Mouse (Mus musculus) Patski (cell line): ENCODE measurements at regions not wholly inside any gene's neighbourhood (a gene's known extent, or its start where the extent isn't known, plus 50 kb on each side); places are given as distances from the start of the nearest gene placed in this dataset.

ENCODE experiments used
- ATAC-seq: fragments of 100-300 bp; one replicate; pipeline ENCODE4 v1.8.0; 2021
- CTCF ChIA-PET: fragments of 350-600 bp; sonication (Branson Sonifier 250); formaldehyde crosslinking; loops from one replicate; lab custom pipeline; 2022; ENCODE audit warnings: inconsistent platforms; lab: Charles Lee
- POLR2A ChIA-PET: fragments of 350-600 bp; sonication (Branson Sonifier 250); formaldehyde crosslinking; loops from one replicate; lab custom pipeline; 2022; ENCODE audit warnings: antibody characterized with exemption, inconsistent platforms; lab: Charles Lee
- DNase-seq: peaks from one replicate; pipeline ENCODE4 v3.0.0-alpha.2; 2011; ENCODE audit warnings: low read depth, low spot score
- H3K27me3 ChIP-seq: fragments of 371-371 bp; one replicate; pipeline ENCODE4 v1.5.1; 2021
- CTCF ChIP-seq: fragments of 100-300 bp; IDR thresholded peaks from one replicate; pipeline ENCODE4 v1.5.1; 2021
- in situ Hi-C: fragments of 300-500 bp; cut with MboI; formaldehyde crosslinking; loops from 3 replicates; pipeline ENCODE4 v1.11.1; 2018; ENCODE audit warnings: low pct_unique_long_range_greater_than_20kb, mixed read lengths

DNA sequence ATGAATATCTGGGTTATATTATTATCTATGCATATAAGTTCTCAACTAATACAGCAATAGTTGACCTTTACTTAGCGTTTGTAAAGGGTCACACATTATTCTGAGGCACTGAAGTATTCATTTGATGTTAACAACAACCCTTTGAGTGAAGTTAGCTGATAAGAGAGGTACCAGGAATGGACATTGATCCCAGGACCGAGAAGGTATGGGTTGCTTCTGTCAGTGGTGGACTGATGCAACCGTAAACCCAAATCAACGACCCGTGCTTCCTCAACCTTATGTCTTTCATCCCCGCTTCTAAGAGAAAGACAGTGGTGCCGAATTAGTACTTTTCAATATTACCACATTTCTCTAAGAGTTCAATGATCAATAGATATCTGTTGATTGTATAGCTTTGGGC, 51.3 kb upstream of the Commd8 start:
- no peak for ATAC-seq
- POLR2A ChIA-PET, result interaction anchor here (0.8 kb wide), 1 partner anchor 13 kb away, joined by 3 read pairs; no protein-coding TSS in a partner anchor
- H3K27me3 ChIP-seq, result no peaks in the 10 kb centered on the region
- no peak for TF ChIP-seq CTCF
- CTCF ChIA-PET, result interaction anchor here (1.4 to 3.2 kb wide), 2 partner anchors 9 to 11 kb away, joined by 5 to 11 read pairs; no protein-coding TSS in a partner anchor
- in situ Hi-C loops, result loop anchor here (25.0 kb wide), 1 partner anchor 1118 kb away; the partner anchor contains the start of gene Ociad2
- DNase-seq, result no peak
